Mouse (Mus musculus) cerebellum, adult 2 months (tissue): ENCODE measurements around the gene Nup133. TPM values are rescaled to one million over a fixed set of nuclear protein-coding genes. Genes with fewer than 3 reads are reported as not detected.
A peak's percentile ranks its signal among the peaks of the same experiment; 100 is the strongest.

ENCODE experiments used
- DNase-seq, 2 experiments: peaks; one replicate each; pipeline ENCODE4 v3.0.0; 2021
- H3K27ac ChIP-seq: fragments of 200-500 bp; 2 replicates; pipeline ENCODE4 v1.5.1; 2012; ENCODE audit warnings: low read length, control low read depth, inconsistent platforms; ENCODE audit not compliant: insufficient read depth
- H3K27me3 ChIP-seq: fragments of 200-500 bp; 2 replicates; pipeline ENCODE4 v1.6.1; 2012; ENCODE audit warnings: inconsistent platforms, mild to moderate bottlenecking, low read length, moderate library complexity; ENCODE audit not compliant: control insufficient read depth, insufficient read depth
- H3K4me1 ChIP-seq: fragments of 200-500 bp; 2 replicates; pipeline ENCODE4 v1.6.1; 2011; ENCODE audit warnings: low read length; ENCODE audit not compliant: control insufficient read depth, insufficient read depth
- H3K4me3 ChIP-seq: fragments of 200-500 bp; replicated peaks from 2 replicates; pipeline ENCODE3; 2011; ENCODE audit warnings: mild to moderate bottlenecking, low read depth, low read length, control low read depth; ENCODE audit not compliant: insufficient read depth
- CTCF ChIP-seq: fragments of 200-500 bp; IDR thresholded peaks from 2 replicates; pipeline ENCODE4 v1.5.1; 2011; ENCODE audit warnings: low read depth, mild to moderate bottlenecking, control low read depth, low read length, moderate library complexity, borderline replicate concordance; ENCODE audit not compliant: insufficient read depth
- POLR2A ChIP-seq: fragments of 200-500 bp; IDR thresholded peaks from 2 replicates; pipeline ENCODE4 v1.6.1; 2011; ENCODE audit warnings: low read length, control low read depth, borderline replicate concordance; ENCODE audit not compliant: insufficient read depth
- WGBS: fragments of 180-500 bp; shearing (Covaris S2); methylation state at CpG from one replicate; pipeline ENCODE4 v1.1.7; 2018; 5-methylcytosine and 5-hydroxymethylcytosine counted together
- polyA plus RNA-seq: library from polyadenylated mRNA; depleted of rRNA; stranded (reverse); fragments of >200 nt; gene quantifications from 2 replicates; pipeline ENCODE4 v1.2.3, GENCODE M21; 2012

Gene Nup133
- polyA plus RNA-seq, 1 experiment, result 21.8 TPM

GRCm38 (mm10) chr8:123982826-123983400, 33.8 kb upstream of the Nup133 start, which contains the start of gene Abcb10:
Gene Abcb10, minus strand, starts transcription at chr8:123983122.
- peak; percentile 87 to 91 for DNase-seq
- peak within 1 kb of the TSS; percentile 76 for H3K4me3 ChIP-seq
- H3K27ac ChIP-seq, result peak within 1 kb of the TSS; percentile 52
- WGBS, result under 1% methylated on average over 56 of the region's 56 CpGs
- H3K4me1 ChIP-seq, result peaks cover 18% of the 10 kb centered on the region
- no peaks in the 10 kb centered on the region for H3K27me3 ChIP-seq
- TF ChIP-seq POLR2A (peak; percentile 54), CTCF (no peak)

DNA sequence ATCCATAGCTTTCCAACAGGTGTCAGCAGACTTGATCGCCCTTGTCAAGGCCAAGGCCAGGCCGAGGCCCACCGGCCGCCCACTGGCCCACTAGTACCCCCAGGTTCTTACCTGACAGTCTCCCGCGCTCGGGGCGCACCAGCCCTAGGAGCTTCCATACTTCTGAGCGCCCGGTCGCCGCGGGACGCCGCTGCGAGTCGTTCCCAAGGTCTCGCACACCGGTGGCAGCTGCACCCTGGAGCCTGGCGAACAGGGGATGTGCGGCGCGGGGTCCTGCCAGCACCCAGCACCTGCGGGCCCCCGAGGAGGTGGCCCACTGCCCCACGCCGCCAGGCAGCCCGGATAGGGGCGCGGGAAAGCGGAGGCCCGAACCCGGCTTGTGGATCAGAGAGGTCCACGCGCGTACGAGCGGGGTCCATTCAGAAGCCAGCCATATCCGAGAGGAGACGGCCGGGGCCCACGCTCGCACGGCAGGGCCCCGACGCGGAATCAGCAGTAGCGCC, 33.3 kb upstream of the Nup133 start:
- Histone ChIP-seq H3K27ac (peak overlapping the region; percentile 52), H3K27me3 (no peaks in the 10 kb centered on the region), H3K4me1 (peaks cover 21% of the 10 kb centered on the region), H3K4me3 (peak overlapping the region; percentile 76)
- peak in 1 of 2 experiments; percentile 45 for DNase-seq
- TF ChIP-seq CTCF, result no peak
- TF ChIP-seq POLR2A, result no peak
- WGBS, result under 1% methylated on average over 48 of the region's 48 CpGs

- peak; percentile 25 to 26 for DNase-seq
- TF ChIP-seq POLR2A (no peak), CTCF (no peak)
- 15% methylated on average over 4 of the region's 4 CpGs for WGBS
Measured at GRCm38 (mm10) chr8:123981674-123982073, 32.6 kb upstream of the Nup133 start.

DNA sequence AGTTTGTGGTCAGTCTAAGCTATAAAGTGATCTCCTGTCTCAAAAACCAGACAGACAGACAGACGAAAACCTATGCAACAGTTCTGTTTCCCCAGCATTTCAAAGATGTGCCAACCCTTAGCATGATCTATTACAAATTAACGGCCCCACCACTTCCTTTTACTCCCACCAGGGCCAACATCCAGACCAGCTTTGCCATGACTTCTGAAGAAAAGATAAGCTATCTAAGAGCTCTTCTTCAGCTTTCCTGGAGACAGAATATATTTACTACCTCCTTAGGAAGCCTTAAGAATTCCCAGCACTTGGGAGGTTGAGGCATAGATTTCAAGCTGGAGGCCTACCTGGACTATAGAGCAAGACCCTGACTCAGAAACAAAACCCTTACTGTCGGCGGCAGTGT, 31.2 kb upstream of the Nup133 start:
- no peak for DNase-seq
- Histone ChIP-seq H3K4me3 (no peak overlapping the region), H3K27me3 (no peaks in the 10 kb centered on the region), H3K27ac (no peak overlapping the region), H3K4me1 (peaks cover 21% of the 10 kb centered on the region)
- 72% methylated on average over 4 of the region's 4 CpGs for WGBS
- TF ChIP-seq CTCF, result no peak
- no peak for TF ChIP-seq POLR2A

More at GRCm38 (mm10) chr8:123981674-123982073, 32.6 kb upstream of the Nup133 start:
- H3K27me3 ChIP-seq, result no peaks in the 10 kb centered on the region
- peak overlapping the region; percentile 31 for H3K4me3 ChIP-seq
- H3K4me1 ChIP-seq, result peaks cover 21% of the 10 kb centered on the region
- no peak overlapping the region for H3K27ac ChIP-seq

- DNase-seq, result no peak
- 82% methylated on average over 8 of the region's 8 CpGs for WGBS
- TF ChIP-seq POLR2A (no peak), CTCF (no peak)
- H3K4me3 ChIP-seq, result no peak overlapping the region
- H3K27ac ChIP-seq, result peak overlapping the region; percentile 39; the same call in 1 of the 2 replicates
- H3K4me1 ChIP-seq, result peaks cover 21% of the 10 kb centered on the region
- no peaks in the 10 kb centered on the region for H3K27me3 ChIP-seq
Measured at GRCm38 (mm10) chr8:123978926-123979325, 29.9 kb upstream of the Nup133 start.

DNA sequence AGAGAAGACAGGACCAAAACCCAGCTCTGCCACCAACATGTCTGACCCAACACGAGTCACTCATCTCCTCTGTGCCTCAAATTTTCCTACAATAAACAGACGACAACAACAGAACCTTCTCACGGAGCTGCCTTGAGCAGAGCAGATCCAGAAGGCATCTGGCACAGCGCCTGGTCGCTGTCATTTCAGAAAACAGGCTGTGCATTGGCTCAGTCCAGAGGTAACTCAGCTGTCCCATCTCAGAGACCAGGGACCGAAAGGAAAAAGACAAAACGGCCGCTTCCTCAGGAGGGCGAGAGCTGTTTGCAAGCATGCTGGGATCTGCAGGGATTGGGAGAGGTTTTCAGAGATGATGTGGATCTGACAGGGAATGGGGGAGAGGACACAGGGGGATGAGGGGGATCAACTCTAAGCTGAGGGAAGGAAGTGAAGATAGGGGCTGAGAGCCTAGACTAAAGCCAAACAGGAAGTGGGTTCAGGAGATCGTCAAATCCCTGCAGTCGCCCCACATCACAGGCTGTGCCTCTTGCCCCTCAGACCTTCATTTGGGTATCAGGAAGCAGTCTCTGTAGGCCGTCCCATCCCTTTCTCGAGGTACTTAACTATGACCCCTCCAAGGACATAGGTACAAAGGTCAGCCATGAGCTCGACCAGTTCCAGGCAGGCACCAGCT, 29.2 kb upstream of the Nup133 start:
- 43% methylated on average over 14 of the region's 14 CpGs for WGBS
- H3K4me3 ChIP-seq, result no peak overlapping the region
- DNase-seq, result peak; percentile 39 to 46
- H3K27me3 ChIP-seq, result no peaks in the 10 kb centered on the region
- H3K4me1 ChIP-seq, result peaks cover 24% of the 10 kb centered on the region
- TF ChIP-seq CTCF, result no peak
- no peak for TF ChIP-seq POLR2A
- peak overlapping the region; percentile 39; the same call in 1 of the 2 replicates for H3K27ac ChIP-seq

DNA sequence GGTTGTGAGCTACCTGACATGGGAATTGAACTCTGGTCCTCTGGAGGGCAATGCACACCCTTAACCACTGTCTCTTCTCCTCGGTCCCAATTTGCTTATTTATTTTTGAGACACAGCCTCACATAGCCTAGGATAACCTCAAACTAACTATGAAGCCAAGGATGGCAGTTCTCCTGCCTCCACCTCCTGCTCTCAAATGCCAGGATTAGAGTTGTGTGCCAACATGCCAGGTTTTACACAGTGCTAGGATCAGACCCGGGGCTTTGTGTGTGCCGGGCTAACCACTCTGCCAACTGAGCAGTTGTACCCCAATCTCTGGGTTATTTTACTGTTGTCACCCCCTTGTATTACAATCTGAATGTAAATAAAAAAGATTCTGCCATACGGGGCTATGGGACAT, 28.4 kb upstream of the Nup133 start:
- WGBS, result 28% methylated on average over 4 of the region's 4 CpGs
- Histone ChIP-seq H3K27ac (no peak overlapping the region), H3K27me3 (no peaks in the 10 kb centered on the region), H3K4me3 (no peak overlapping the region), H3K4me1 (peaks cover 25% of the 10 kb centered on the region)
- no peak for TF ChIP-seq CTCF
- no peak for TF ChIP-seq POLR2A
- DNase-seq, result peak in 1 of 2 experiments; percentile 26
